Mouse (Mus musculus) MEL (cell line): ENCODE data around the gene 4933407L21Rik.

Experiments used
- CTCF ChIP-seq, 3 experiments: IDR thresholded peaks in 2 of 3; conservative IDR thresholded peaks in 1 of 3; 2 replicates each; pipeline ENCODE4 v1.5.1; 2011 to 2012; ENCODE audit warnings: low read length in 3 of 3, low read depth in 2 of 3, mild to moderate bottlenecking in 2 of 3, improper control_type of control experiment in 1 of 3, inconsistent platforms in 1 of 3, mixed read lengths in 1 of 3, moderate library complexity in 1 of 3; ENCODE audit not compliant: control insufficient read depth in 1 of 3, insufficient read depth in 1 of 3, poor library complexity in 1 of 3, severe bottlenecking in 1 of 3
- ETS1 ChIP-seq: IDR thresholded peaks from 2 replicates; pipeline ENCODE4 v1.6.1; 2012; ENCODE audit warnings: low read depth, mild to moderate bottlenecking, inconsistent platforms, low read length, improper control_type of control experiment, moderate library complexity
- MAZ ChIP-seq: IDR thresholded peaks from 2 replicates; pipeline ENCODE4 v1.6.1; 2012; ENCODE audit warnings: low read depth, mild to moderate bottlenecking, inconsistent platforms, low read length, improper control_type of control experiment
- UBTF ChIP-seq: IDR thresholded peaks from 2 replicates; pipeline ENCODE4 v1.6.1; 2012; ENCODE audit warnings: low read depth, mild to moderate bottlenecking, inconsistent platforms, low read length, improper control_type of control experiment, moderate library complexity, borderline replicate concordance; ENCODE audit not compliant: insufficient read depth
- USF1 ChIP-seq: IDR thresholded peaks from 2 replicates; pipeline ENCODE4 v1.6.1; 2014; ENCODE audit warnings: low read depth, mild to moderate bottlenecking, inconsistent platforms, low read length, improper control_type of control experiment, moderate library complexity

GRCm38 (mm10) chr1:85922865-85923211 lies 5.4 kb upstream of the 4933407L21Rik start:
- TF ChIP-seq UBTF (no peak), CTCF (IDR thresholded peaks at IDR 0.05 in 2 of 3, conservative IDR thresholded peaks at IDR 0.05 in 1 of 3; ENCODE audit: control insufficient read depth in 1 of 3, insufficient read depth in 1 of 3, low read depth in 2 of 3, low read length in 3 of 3, poor library complexity in 1 of 3, severe bottlenecking in 1 of 3) (no peak), MAZ (no peak), USF1 (no peak), ETS1 (no peak)
